Mouse (Mus musculus) testis, adult 2 months (tissue): ENCODE measurements at regions not wholly inside any gene's neighbourhood (a gene's known extent, or its start where the extent isn't known, plus 50 kb on each side); places are given as distances from the start of the nearest gene placed in this dataset.

Experiments used
- CTCF ChIP-seq: fragments of 200-500 bp; IDR thresholded peaks from 2 replicates; pipeline ENCODE4 v1.5.1; 2012; ENCODE audit warnings: low read depth, mild to moderate bottlenecking, inconsistent platforms, low read length, moderate library complexity; ENCODE audit not compliant: control insufficient read depth, insufficient read depth, insufficient replicate concordance
- POLR2A ChIP-seq: fragments of 200-500 bp; IDR thresholded peaks from 2 replicates; pipeline ENCODE4 v1.6.1; 2012; ENCODE audit warnings: low read depth, mild to moderate bottlenecking, inconsistent platforms, low read length, moderate library complexity; ENCODE audit not compliant: control insufficient read depth

GRCm38 (mm10) chr5:112101739-112102590 lies 150.4 kb downstream of the Cryba4 start:
- TF ChIP-seq POLR2A (no peak), CTCF (no peak)
